Comparison of ENCODE assay signal across 8 mouse cellular contexts in genomic region chr10:78105548-78105947, GRCm38 (mm10). TPM values are rescaled to one million over a fixed set of nuclear protein-coding genes. Genes with fewer than 3 reads are reported as not detected.
DNase-seq lines count a peak whose midpoint lies in the region; ATAC-seq and TF ChIP-seq lines count a peak whose summit lies in the region.

No protein-coding gene starts in this region.

- H3K9me3 ChIP-seq in lung, postnatal 0 days (ENCODE audit: low read length): no peaks in the 10 kb centered on the region

- DNase-seq in lung, postnatal 36 days: peak; percentile 34
- DNase-seq in lung, postnatal 0 days (ENCODE audit: low spot score): no peak
- DNase-seq in cerebellum, postnatal 36 days: peak; percentile 45 to 61
- DNase-seq in layer of hippocampus, adult 18-20 months (ENCODE audit: low spot score in 2 of 2): peak; percentile 23 to 49
- peak; percentile 50 to 53 for DNase-seq in right cerebral cortex, postnatal 10 days (ENCODE audit: low spot score in 2 of 2)
- DNase-seq in urinary bladder, adult 18-20 months (ENCODE audit: low spot score in 2 of 2): no peak
- DNase-seq in adipocyte (ENCODE audit: low spot score) (no peak), MN1 (ENCODE audit: low spot score) (no peak)

- H3K9ac ChIP-seq in lung, postnatal 0 days (replicated peaks; ENCODE audit: low read depth): no peak overlapping the region

- no peak for ATAC-seq in lung, postnatal 0 days

- H3K4me3 ChIP-seq in lung, postnatal 0 days (ENCODE audit: low read depth, low read length): no peak overlapping the region

- H3K36me3 ChIP-seq in lung, postnatal 0 days (ENCODE audit: insufficient read depth, low read length): no peaks in the 10 kb centered on the region

- TF ChIP-seq EP300 in lung, postnatal 0 days (IDR thresholded peaks at IDR 0.05): no peak

- no peak overlapping the region for H3K27ac ChIP-seq in lung, postnatal 0 days (ENCODE audit: low read length)

- H3K4me2 ChIP-seq in lung, postnatal 0 days (replicated peaks; ENCODE audit: low read depth, low read length): no peak overlapping the region

- 67% methylated on average over 12 of the region's 12 CpGs for whole genome bisulfite sequencing in lung, postnatal 0 days

- no peaks in the 10 kb centered on the region for H3K27me3 ChIP-seq in lung, postnatal 0 days (replicated peaks; ENCODE audit: insufficient read depth, low read length)

- H3K4me1 ChIP-seq in lung, postnatal 0 days (ENCODE audit: insufficient read depth, low read depth, low read length): peaks cover 7% of the 10 kb centered on the region; the same call in 1 of the 2 replicates

- TF ChIP-seq CTCF in lung, postnatal 0 days (IDR thresholded peaks at IDR 0.05): no peak

RNA-seq across cellular contexts. Expression of gene Icosl, which starts 36.4 kb away (rescaled TPM):
- 5.4 and 5.8 TPM in 2 replicates for polyA plus RNA-seq in lung, postnatal 0 days (2015; fragmentation: Nextera tagmentation; extraction: Ambion mirVana)
- 10 to 100 TPM; 12.1 to 12.7 TPM for total RNA-seq in layer of hippocampus, adult 18-20 months (2021)

Comparison
In these comparisons a context has a peak if more than half of its experiments do, and no peak if none do; other contexts are left out.
1. DNase-seq: peak in lung, postnatal 36 days (single experiment), cerebellum, postnatal 36 days (2 of 2), layer of hippocampus, adult 18-20 months (2 of 2) and right cerebral cortex, postnatal 10 days (2 of 2); none in lung, postnatal 0 days (single experiment), urinary bladder, adult 18-20 months (0 of 2), adipocyte (single experiment) and MN1 (single experiment).